Comparison of ENCODE assay signal across 26 mouse cellular contexts in the genomic region with DNA sequence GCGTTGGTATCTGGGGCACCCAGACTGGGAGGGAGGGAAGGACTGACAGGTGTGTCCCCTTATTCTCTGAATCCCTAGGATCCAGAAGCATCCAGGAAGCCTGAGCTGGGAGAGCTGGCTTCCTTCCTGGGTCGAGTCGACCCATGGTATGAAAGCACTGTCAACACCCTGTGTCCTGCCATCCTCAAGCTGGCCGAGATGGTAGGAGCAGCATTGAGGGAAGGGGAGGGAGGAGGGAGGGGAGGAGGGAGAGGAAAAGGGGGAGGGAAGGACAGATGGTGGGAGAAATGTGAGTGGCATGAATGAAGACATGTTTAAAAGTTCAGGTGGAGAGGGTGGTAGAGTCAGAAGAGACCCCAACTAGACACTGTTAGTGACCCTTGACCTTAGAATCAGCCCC. TPM values are rescaled to one million over a fixed set of nuclear protein-coding genes. Genes with fewer than 3 reads are reported as not detected.
A peak's percentile ranks its signal among the peaks of the same experiment; 100 is the strongest.
DNase-seq lines count a peak whose midpoint lies in the region; ATAC-seq and TF ChIP-seq lines count a peak whose summit lies in the region.
"Had no signal": no experiment of that assay in that cellular context is flagged by ENCODE, and none has a peak within 500 bp of the region (broad histone marks: within the 10 kb centered on the region; RNA-seq: fewer than 3 reads in every experiment).

No protein-coding gene starts in this region.

- no peaks in the 10 kb centered on the region for H3K4me1 ChIP-seq in midbrain, embryonic 11.5 days (ENCODE audit: control insufficient read depth, insufficient read depth, low read length)
- H3K4me1 ChIP-seq in midbrain, postnatal 0 days (ENCODE audit: insufficient read depth, low read length) = no peaks in the 10 kb centered on the region
- no peaks in the 10 kb centered on the region for H3K4me1 ChIP-seq in lung, postnatal 0 days (ENCODE audit: insufficient read depth, low read depth, low read length)
- H3K4me1 ChIP-seq: embryonic facial prominence, embryonic 15.5 days; forebrain, embryonic 15.5 days; hindbrain, embryonic 15.5 days had no signal

- no peak overlapping the region for H3K9ac ChIP-seq in midbrain, embryonic 11.5 days (ENCODE audit: low read length)
- no peak overlapping the region for H3K9ac ChIP-seq in midbrain, postnatal 0 days (replicated peaks; ENCODE audit: low read length, poor library complexity, severe bottlenecking)
- H3K9ac ChIP-seq in lung, postnatal 0 days (replicated peaks; ENCODE audit: low read depth) = no peak overlapping the region
- H3K9ac ChIP-seq: embryonic facial prominence, embryonic 15.5 days; forebrain, embryonic 15.5 days; hindbrain, embryonic 12.5 days; hindbrain, embryonic 15.5 days had no signal

- no peaks in the 10 kb centered on the region for H3K9me3 ChIP-seq in midbrain, embryonic 11.5 days (ENCODE audit: control insufficient read depth, low read length)
- H3K9me3 ChIP-seq in midbrain, postnatal 0 days (ENCODE audit: low read length) = no peaks in the 10 kb centered on the region
- H3K9me3 ChIP-seq in lung, postnatal 0 days (ENCODE audit: low read length) = no peaks in the 10 kb centered on the region
- H3K9me3 ChIP-seq: embryonic facial prominence, embryonic 15.5 days; forebrain, embryonic 15.5 days; hindbrain, embryonic 12.5 days; hindbrain, embryonic 15.5 days had no signal

- H3K36me3 ChIP-seq in midbrain, embryonic 11.5 days (ENCODE audit: control insufficient read depth, insufficient read depth, low read length) = no peaks in the 10 kb centered on the region
- H3K36me3 ChIP-seq in midbrain, postnatal 0 days (ENCODE audit: insufficient read depth, low read length) = no peaks in the 10 kb centered on the region
- no peaks in the 10 kb centered on the region for H3K36me3 ChIP-seq in myocyte (ENCODE audit: control insufficient read depth, insufficient read depth)
- no peaks in the 10 kb centered on the region for H3K36me3 ChIP-seq in lung, postnatal 0 days (ENCODE audit: insufficient read depth, low read length)
- H3K36me3 ChIP-seq: embryonic facial prominence, embryonic 15.5 days; forebrain, embryonic 15.5 days; hindbrain, embryonic 12.5 days; hindbrain, embryonic 15.5 days had no signal

- no peak for TF ChIP-seq EP300 in lung, postnatal 0 days (IDR thresholded peaks at IDR 0.05)

- DNase-seq in layer of hippocampus, adult 2 months (ENCODE audit: low spot score in 2 of 2) = no peak
- no peak for DNase-seq in layer of hippocampus, postnatal 25 days (ENCODE audit: extremely low spot score in 1 of 2, low spot score in 1 of 2)
- DNase-seq in midbrain, embryonic 11.5 days (ENCODE audit: low spot score, missing footprints) = peak; percentile 56
- DNase-seq in midbrain, postnatal 0 days (ENCODE audit: low spot score) = no peak
- DNase-seq in lung, postnatal 0 days (ENCODE audit: low spot score) = no peak
- DNase-seq: adrenal gland, adult 2 months; adrenal gland, postnatal 14 days; cerebellum, adult 11 months; cerebellum, adult 9-11 months; gastrocnemius, postnatal 25 days had no signal

- peak overlapping the region; percentile 61; the same call in 1 of the 2 replicates for H3K27ac ChIP-seq in layer of hippocampus, adult 2 months
- H3K27ac ChIP-seq in midbrain, embryonic 11.5 days (ENCODE audit: low read depth, low read length) = no peak overlapping the region
- no peak overlapping the region for H3K27ac ChIP-seq in midbrain, postnatal 0 days (ENCODE audit: low read depth, low read length)
- H3K27ac ChIP-seq in lung, postnatal 0 days (ENCODE audit: low read length) = no peak overlapping the region
- H3K27ac ChIP-seq: embryonic facial prominence, embryonic 15.5 days; forebrain, embryonic 15.5 days; hindbrain, embryonic 12.5 days; hindbrain, embryonic 15.5 days had no signal

- 73% methylated on average over 4 of the region's 4 CpGs for WGBS in midbrain, embryonic 11.5 days
- WGBS in midbrain, postnatal 0 days = 66% methylated on average over 4 of the region's 4 CpGs
- WGBS in lung, postnatal 0 days = 41% methylated on average over 4 of the region's 4 CpGs

- H3K79me2 ChIP-seq in myocyte (ENCODE audit: control insufficient read depth, insufficient read depth) = no peaks in the 10 kb centered on the region

- no peak for TF ChIP-seq CTCF in layer of hippocampus, adult 2 months (conservative IDR thresholded peaks at IDR 0.05)
- no peak for TF ChIP-seq CTCF in midbrain, postnatal 0 days (IDR thresholded peaks at IDR 0.05)
- TF ChIP-seq CTCF in lung, postnatal 0 days (IDR thresholded peaks at IDR 0.05) = no peak

- H3K4me3 ChIP-seq in layer of hippocampus, adult 2 months = no peak overlapping the region
- no peak overlapping the region for H3K4me3 ChIP-seq in midbrain, embryonic 11.5 days (ENCODE audit: low read depth, low read length)
- H3K4me3 ChIP-seq in midbrain, postnatal 0 days (ENCODE audit: low read depth, low read length) = no peak overlapping the region
- H3K4me3 ChIP-seq in myocyte = no peak overlapping the region
- no peak overlapping the region for H3K4me3 ChIP-seq in lung, postnatal 0 days (ENCODE audit: low read depth, low read length)
- H3K4me3 ChIP-seq: embryonic facial prominence, embryonic 15.5 days; forebrain, embryonic 15.5 days; hindbrain, embryonic 12.5 days; hindbrain, embryonic 15.5 days had no signal

- no peak overlapping the region for H3ac ChIP-seq in myocyte (ENCODE audit: control insufficient read depth, insufficient read length)

- no peak for TF ChIP-seq POLR2A in myocyte (IDR thresholded peaks at IDR 0.05; ENCODE audit: insufficient read length, low read depth)

- ATAC-seq in midbrain, embryonic 11.5 days (ENCODE audit: low FRiP score) = no peak
- ATAC-seq in midbrain, postnatal 0 days (ENCODE audit: low FRiP score) = no peak
- no peak for ATAC-seq in lung, postnatal 0 days
- ATAC-seq: CD4-positive, CD25-positive, alpha-beta regulatory T cell, adult 4 months had no signal

- H3K4me2 ChIP-seq in midbrain, embryonic 11.5 days = no peak overlapping the region
- H3K4me2 ChIP-seq in midbrain, postnatal 0 days (ENCODE audit: low read depth, low read length, poor library complexity, severe bottlenecking) = no peak overlapping the region
- H3K4me2 ChIP-seq in myocyte (ENCODE audit: low read depth) = peak overlapping the region; percentile 53
- H3K4me2 ChIP-seq in lung, postnatal 0 days (replicated peaks; ENCODE audit: low read depth, low read length) = no peak overlapping the region
- H3K4me2 ChIP-seq: embryonic facial prominence, embryonic 15.5 days; forebrain, embryonic 15.5 days; heart, embryonic 11.5 days; hindbrain, embryonic 12.5 days; hindbrain, embryonic 15.5 days had no signal

- H3K27me3 ChIP-seq in midbrain, embryonic 11.5 days (ENCODE audit: control insufficient read depth, insufficient read depth, low read length) = no peaks in the 10 kb centered on the region
- no peaks in the 10 kb centered on the region for H3K27me3 ChIP-seq in midbrain, postnatal 0 days (ENCODE audit: insufficient read depth, low read length)
- no peaks in the 10 kb centered on the region for H3K27me3 ChIP-seq in myocyte (ENCODE audit: control insufficient read depth, insufficient read depth, insufficient read length)
- no peaks in the 10 kb centered on the region for H3K27me3 ChIP-seq in lung, postnatal 0 days (replicated peaks; ENCODE audit: insufficient read depth, low read length)
- H3K27me3 ChIP-seq: embryonic facial prominence, embryonic 15.5 days; forebrain, embryonic 15.5 days; hindbrain, embryonic 12.5 days; hindbrain, embryonic 15.5 days had no signal

TF ChIP-seq in myocyte, 11 proteins besides CTCF, POLR2A, EP300 and RAD21:
- TF ChIP-seq USF1 (IDR thresholded peaks at IDR 0.05; ENCODE audit: low read depth) (no peak), SRF (IDR thresholded peaks at IDR 0.05; ENCODE audit: control insufficient read depth, insufficient read length, low read depth) (no peak), MYOD1 (IDR thresholded peaks at IDR 0.05; ENCODE audit: control insufficient read depth in 1 of 3, insufficient read length in 2 of 3, low read depth in 2 of 3) (no peak), MYOG (IDR thresholded peaks at IDR 0.05; ENCODE audit: control insufficient read depth in 1 of 3, insufficient read depth in 1 of 3, insufficient read length in 2 of 3, low read depth in 2 of 3) (no peak), TCF3 (IDR thresholded peaks at IDR 0.05; ENCODE audit: insufficient read length, low read depth) (no peak), E2F4 (IDR thresholded peaks at IDR 0.05; ENCODE audit: insufficient read depth) (no peak), TCF12 (IDR thresholded peaks at IDR 0.05; ENCODE audit: insufficient read depth, poor library complexity, severe bottlenecking) (no peak), MAX (IDR thresholded peaks at IDR 0.05; ENCODE audit: low read depth) (no peak), CEBPB (IDR thresholded peaks at IDR 0.05; ENCODE audit: insufficient read depth, poor library complexity, severe bottlenecking) (no peak), REST (IDR thresholded peaks at IDR 0.05; ENCODE audit: insufficient read depth, insufficient read length) (no peak)

RNA-seq across cellular contexts. Expression of a gene that starts 20.0 kb away (rescaled TPM):
- under 1 TPM in 1 of 2 experiments, not detected in 1; 0.23 TPM for total RNA-seq in layer of hippocampus, adult 2 months (2021)
- total RNA-seq in layer of hippocampus, postnatal 25 days (2021) = not detected
- not detected in 2 replicates for polyA plus RNA-seq in midbrain, embryonic 11.5 days (2014; fragmentation: Nextera tagmentation; extraction: Ambion mirVana)
- 0.11 and 0.33 TPM in 2 replicates for total RNA-seq in midbrain, postnatal 0 days (2014; rRNA removed)
- 0.19 TPM in 1 of 2 replicates, not detected in the other for polyA plus RNA-seq in midbrain, postnatal 0 days (2015; fragmentation: Nextera tagmentation; extraction: Ambion mirVana)
- polyA plus RNA-seq in myocyte (2012; fragmentation: generic; extraction: Trizol) = not detected
- polyA plus RNA-seq in lung, postnatal 0 days (2015; fragmentation: Nextera tagmentation; extraction: Ambion mirVana) = 5.8 and 6.3 TPM in 2 replicates
- total RNA-seq: common myeloid progenitor, adult 5-6 weeks; gastrocnemius, adult 8-10 months; gastrocnemius, postnatal 25 days; hematopoietic stem cell, adult 5-6 weeks; MEL had no signal
- polyA plus RNA-seq: C2C12; CD4-positive, CD25-positive, alpha-beta regulatory T cell, adult 4 months; forebrain, embryonic 11.5 days; forebrain, embryonic 15.5 days; heart, embryonic 14.5 days; hindbrain, embryonic 15.5 days had no signal

RNA-seq across cellular contexts. Expression of a gene that starts 33.2 kb away (rescaled TPM):
- 1 to 10 TPM; 1.7 to 1.9 TPM for total RNA-seq in layer of hippocampus, adult 2 months (2021)
- total RNA-seq in layer of hippocampus, postnatal 25 days (2021) = 1 to 10 TPM; 1.6 to 2.0 TPM
- 0.98 and 1.3 TPM in 2 replicates for polyA plus RNA-seq in midbrain, embryonic 11.5 days (2014; fragmentation: Nextera tagmentation; extraction: Ambion mirVana)
- 1.8 and 2.2 TPM in 2 replicates for total RNA-seq in midbrain, postnatal 0 days (2014; rRNA removed)
- polyA plus RNA-seq in midbrain, postnatal 0 days (2015; fragmentation: Nextera tagmentation; extraction: Ambion mirVana) = 1.2 and 1.5 TPM in 2 replicates
- polyA plus RNA-seq in myocyte (2012; fragmentation: generic; extraction: Trizol) = 0.05 TPM
- polyA plus RNA-seq in lung, postnatal 0 days (2015; fragmentation: Nextera tagmentation; extraction: Ambion mirVana) = 6.2 and 6.8 TPM in 2 replicates
- polyA plus RNA-seq: C2C12; CD4-positive, CD25-positive, alpha-beta regulatory T cell, adult 4 months had no signal

RNA-seq across cellular contexts. Expression of a gene that starts 50.8 kb away (rescaled TPM):
- total RNA-seq in layer of hippocampus, adult 2 months (2021) = 1 to 10 TPM; 2.5 to 2.9 TPM
- total RNA-seq in layer of hippocampus, postnatal 25 days (2021) = 1 to 10 TPM; 2.0 to 2.4 TPM
- 0.92 and 1.5 TPM in 2 replicates for polyA plus RNA-seq in midbrain, embryonic 11.5 days (2014; fragmentation: Nextera tagmentation; extraction: Ambion mirVana)
- total RNA-seq in midbrain, postnatal 0 days (2014; rRNA removed) = 0.33 TPM in 1 of 2 replicates, not detected in the other
- polyA plus RNA-seq in midbrain, postnatal 0 days (2015; fragmentation: Nextera tagmentation; extraction: Ambion mirVana) = 0.37 and 0.51 TPM in 2 replicates
- not detected for polyA plus RNA-seq in myocyte (2012; fragmentation: generic; extraction: Trizol)
- polyA plus RNA-seq in lung, postnatal 0 days (2015; fragmentation: Nextera tagmentation; extraction: Ambion mirVana) = 0.81 and 0.91 TPM in 2 replicates
- total RNA-seq: adrenal gland, adult 2 months; adrenal gland, postnatal 14 days; common myeloid progenitor, adult 5-6 weeks; gastrocnemius, adult 8-10 months; gastrocnemius, postnatal 25 days; heart, adult 8-10 months; heart, postnatal 25 days; hematopoietic stem cell, adult 5-6 weeks; MEL had no signal
- polyA plus RNA-seq: adrenal gland, adult 2 months; C2C12; CD4-positive, CD25-positive, alpha-beta regulatory T cell, adult 4 months; embryonic facial prominence, embryonic 15.5 days had no signal
